Mouse (Mus musculus): ENCODE data around the gene Sytl2.

DNA sequence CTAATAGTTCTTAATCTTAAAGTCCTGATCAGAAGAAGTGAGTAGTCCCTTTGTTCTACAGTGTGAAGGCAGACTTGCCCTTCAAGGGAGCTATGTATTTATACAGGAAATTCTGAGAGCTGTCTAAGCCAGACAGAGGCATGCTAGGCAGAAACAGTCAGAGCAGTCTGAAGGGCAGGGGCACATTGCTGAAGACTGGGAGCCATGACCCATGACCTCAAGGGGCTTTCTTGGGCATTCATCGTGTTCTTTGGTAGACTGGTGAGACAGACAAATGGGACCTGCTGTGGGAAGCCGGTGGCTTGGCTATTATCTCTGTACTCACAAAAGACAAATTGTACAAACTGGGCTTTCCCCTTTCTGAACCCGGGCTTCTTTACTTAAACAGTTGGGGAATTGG, 4.0 kb downstream of the Sytl2 start:
- no peak for TF ChIP-seq GATA1 (IDR thresholded peaks at IDR 0.05; ENCODE audit: borderline replicate concordance, low read length)
- no peak for TF ChIP-seq CTCF (IDR thresholded peaks at IDR 0.05; ENCODE audit: low read depth, low read length)
